Mouse (Mus musculus): ENCODE data around the gene Cmtm4. TPM values are rescaled to one million over a fixed set of nuclear protein-coding genes. Genes with fewer than 3 reads are reported as not detected.
A peak's percentile ranks its signal among the peaks of the same experiment; 100 is the strongest.
"Not testable (repeated sequence)": the region's sequence is repeated elsewhere in the genome, so short reads cannot be mapped to it uniquely, and the experiment has no call there.

The Cmtm4 gene
- total RNA-seq, 2 experiments from 2014 or later, result 67.5 to 72.2 TPM

DNA sequence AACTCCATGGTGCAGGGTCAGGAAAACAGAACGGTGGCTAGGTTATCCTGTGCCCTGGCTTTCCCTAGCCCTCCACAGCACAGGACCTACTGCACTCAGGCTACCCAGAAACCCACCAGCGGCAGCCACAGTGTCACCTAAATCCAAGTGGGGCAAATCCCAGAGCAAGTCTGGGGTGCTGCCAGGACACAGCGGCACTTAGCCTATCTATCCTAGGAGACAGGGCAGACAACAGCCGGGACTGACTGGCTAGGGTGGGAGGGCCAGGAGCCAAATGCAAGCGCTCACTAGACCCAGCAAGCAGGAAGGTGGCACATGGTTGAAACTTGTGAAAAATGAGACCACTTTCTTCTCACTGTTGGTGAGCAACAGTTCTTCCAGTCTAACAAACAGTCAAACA is 46.6 kb downstream of the Cmtm4 start:
- no peak for DNase-seq (ENCODE audit: extremely low spot score in 1 of 2, low spot score in 2 of 2)
- intact Hi-C loops (cut with DNase I), result loop anchor here (5.0 to 10.0 kb wide), 2 partner anchors 204 to 218 kb away; no protein-coding TSS in a partner anchor

DNA sequence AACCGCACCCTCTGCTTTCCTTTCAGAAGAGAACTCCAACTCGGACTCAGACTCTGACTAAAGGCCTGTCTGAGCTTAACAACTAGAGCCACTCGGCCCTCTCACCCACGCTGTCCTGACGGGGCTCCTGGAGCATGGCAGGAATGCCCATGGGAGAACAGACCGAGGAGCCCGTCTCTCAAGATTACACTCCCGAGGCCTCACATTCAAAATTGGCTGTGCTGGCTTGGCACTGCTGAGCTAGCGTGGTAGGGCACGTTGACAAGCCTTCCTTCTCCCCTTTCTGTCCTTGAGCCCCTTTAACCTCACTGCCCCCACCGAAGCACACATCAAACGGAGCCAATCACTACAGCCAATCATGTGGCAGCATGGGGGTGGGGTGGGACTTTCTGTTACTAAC is 48.9 kb downstream of the Cmtm4 start:
- intact Hi-C loops (cut with DNase I), result loop anchor here (5.0 to 10.0 kb wide), 2 partner anchors 202 to 221 kb away; no protein-coding TSS in a partner anchor
- no peak for DNase-seq (ENCODE audit: extremely low spot score in 1 of 2, low spot score in 2 of 2)

GRCm38 (mm10) chr8:104344622-104345021 is 51.0 kb downstream of the Cmtm4 start:
- intact Hi-C loops (cut with DNase I), result loop anchor here (5.0 to 10.0 kb wide), 4 partner anchors 92 to 223 kb away; partner anchors contain the start of genes Cklf and Terb1
- DNase-seq (ENCODE audit: extremely low spot score in 1 of 2, low spot score in 2 of 2), result no peak

- DNase-seq (ENCODE audit: extremely low spot score in 1 of 2, low spot score in 2 of 2), result peak; percentile 61 to 89
- intact Hi-C loops (cut with DNase I), result loop anchor here (2.0 to 10.0 kb wide), 4 partner anchors 92 to 199 kb away; partner anchors contain the start of genes Cklf, Dync1li2 and Terb1
These were observed 51.6 kb downstream of the Cmtm4 start for GRCm38 (mm10) chr8:104343957-104344356.

DNA sequence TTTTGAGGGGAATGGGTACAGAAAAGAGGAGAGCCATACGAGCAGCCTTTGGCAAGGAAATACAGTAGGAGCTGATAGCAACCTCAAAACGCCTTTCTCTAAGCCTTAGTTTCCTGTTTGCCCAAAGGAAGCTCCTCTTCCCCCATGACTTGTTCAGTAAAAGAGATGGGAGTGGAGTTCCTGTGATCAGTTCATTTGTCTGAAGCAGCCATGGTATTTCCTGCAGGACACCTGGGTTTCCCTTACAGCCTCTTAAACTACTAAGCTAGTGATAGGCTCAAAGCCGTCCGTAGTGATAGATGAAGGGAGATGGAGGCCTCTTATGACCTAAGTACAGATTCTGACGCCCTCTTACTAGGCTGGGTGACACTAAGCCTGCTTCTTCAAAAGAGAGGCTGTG is 53.2 kb downstream of the Cmtm4 start:
- intact Hi-C loops (cut with DNase I), result loop anchor here (2.0 to 10.0 kb wide), 4 partner anchors 90 to 198 kb away; partner anchors contain the start of genes Cklf, Dync1li2 and Terb1
- no peak for DNase-seq (ENCODE audit: extremely low spot score in 1 of 2, low spot score in 2 of 2)

- no peak for DNase-seq (ENCODE audit: extremely low spot score in 1 of 2, low spot score in 2 of 2)
- intact Hi-C loops (cut with DNase I), result loop anchor here (2.0 to 10.0 kb wide), 4 partner anchors 89 to 197 kb away; partner anchors contain the start of genes Cklf, Dync1li2 and Terb1
These were observed 53.9 kb downstream of the Cmtm4 start for GRCm38 (mm10) chr8:104341678-104342077.

DNA sequence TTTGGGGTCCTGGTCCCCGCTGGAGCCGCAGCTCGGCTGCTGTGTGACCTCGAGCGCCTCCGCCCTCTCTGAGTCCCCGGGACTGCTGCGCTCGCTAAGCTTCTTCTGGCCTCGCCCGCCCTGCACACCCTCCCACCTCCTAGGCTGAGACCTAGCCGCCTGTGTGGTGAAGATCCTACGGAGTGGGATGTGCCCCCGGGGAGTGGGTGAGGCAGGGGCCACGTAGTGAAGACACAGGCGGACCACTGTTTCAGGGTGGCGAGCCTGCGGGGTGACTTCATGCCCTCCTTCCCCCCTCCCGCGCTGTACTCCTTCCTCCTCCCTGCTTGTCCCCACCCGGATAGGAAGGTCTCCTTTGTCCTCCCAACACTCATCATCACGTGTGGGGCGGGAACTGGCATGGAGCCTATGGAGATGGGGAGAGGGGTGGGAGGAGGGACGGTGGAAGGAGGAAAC is 54.5 kb downstream of the Cmtm4 start:
- intact Hi-C loops (cut with DNase I), result loop anchor here (5.0 to 10.0 kb wide), 3 partner anchors 89 to 196 kb away; partner anchors contain the start of genes Cklf and Terb1
- DNase-seq (ENCODE audit: extremely low spot score in 1 of 2, low spot score in 2 of 2), result peak in 1 of 2 experiments; percentile 88

DNA sequence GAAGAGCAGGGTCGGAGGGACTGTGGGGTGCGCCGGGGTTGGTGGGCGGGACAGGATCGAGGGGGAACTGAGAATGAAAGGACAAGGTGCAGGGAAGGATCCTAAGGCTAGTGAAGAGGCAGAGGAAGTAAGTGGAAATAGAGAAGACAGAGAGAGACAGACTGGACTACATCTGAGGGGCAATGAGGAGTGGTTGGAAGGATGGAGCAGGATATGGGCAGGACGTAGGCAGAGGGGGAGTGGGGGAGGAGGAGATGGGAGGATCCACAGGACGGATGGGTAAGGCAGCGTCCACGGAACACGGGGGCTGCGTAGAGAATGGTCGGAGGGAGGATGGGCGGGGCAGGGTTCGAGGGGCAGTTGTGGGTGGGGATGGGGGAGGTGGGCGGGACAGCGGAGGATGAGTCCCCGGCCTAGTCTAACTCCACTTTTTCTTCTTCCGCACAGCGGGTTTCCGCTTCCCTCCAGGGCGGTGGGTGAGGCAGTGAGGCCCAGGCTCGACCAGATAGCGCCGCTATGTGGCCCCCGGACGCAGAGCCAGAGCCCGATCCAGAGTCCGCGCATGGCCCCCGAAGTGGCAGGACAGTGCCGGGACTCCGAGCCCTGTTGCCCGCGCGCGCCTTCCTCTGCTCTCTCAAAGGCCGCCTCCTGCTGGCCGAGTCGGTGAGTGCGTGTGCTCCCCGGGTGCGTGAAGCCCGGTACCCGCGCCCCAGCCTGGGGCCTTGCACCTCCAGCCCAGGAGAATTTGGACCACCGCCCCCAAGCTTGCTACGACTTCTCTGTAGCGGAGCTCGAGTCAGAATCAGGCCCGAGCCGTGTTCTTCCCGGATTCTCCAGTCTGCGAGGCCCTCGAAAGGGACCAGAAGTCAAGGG is 55.1 kb downstream of the Cmtm4 start:
- intact Hi-C loops (cut with DNase I), result loop anchor here (5.0 to 10.0 kb wide), 3 partner anchors 88 to 196 kb away; partner anchors contain the start of genes Cklf and Terb1
- peak; percentile 63 to 90 for DNase-seq (ENCODE audit: extremely low spot score in 1 of 2, low spot score in 2 of 2)

DNA sequence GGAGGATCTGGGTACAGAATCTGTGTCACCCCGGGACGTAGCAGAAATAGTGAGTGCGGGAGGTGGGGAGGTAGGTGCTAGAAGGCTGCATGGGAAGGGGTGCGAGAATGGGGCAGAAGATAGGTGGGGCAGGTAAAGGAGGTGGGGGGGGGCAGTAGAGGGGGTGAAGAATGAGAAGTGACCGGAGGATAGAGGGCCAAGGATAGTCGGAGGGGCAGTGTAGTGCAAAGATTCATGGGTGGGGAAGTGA is 55.7 kb downstream of the Cmtm4 start:
- intact Hi-C loops (cut with DNase I), result loop anchor here (5.0 to 10.0 kb wide), 3 partner anchors 88 to 195 kb away; partner anchors contain the start of genes Cklf and Terb1

DNA sequence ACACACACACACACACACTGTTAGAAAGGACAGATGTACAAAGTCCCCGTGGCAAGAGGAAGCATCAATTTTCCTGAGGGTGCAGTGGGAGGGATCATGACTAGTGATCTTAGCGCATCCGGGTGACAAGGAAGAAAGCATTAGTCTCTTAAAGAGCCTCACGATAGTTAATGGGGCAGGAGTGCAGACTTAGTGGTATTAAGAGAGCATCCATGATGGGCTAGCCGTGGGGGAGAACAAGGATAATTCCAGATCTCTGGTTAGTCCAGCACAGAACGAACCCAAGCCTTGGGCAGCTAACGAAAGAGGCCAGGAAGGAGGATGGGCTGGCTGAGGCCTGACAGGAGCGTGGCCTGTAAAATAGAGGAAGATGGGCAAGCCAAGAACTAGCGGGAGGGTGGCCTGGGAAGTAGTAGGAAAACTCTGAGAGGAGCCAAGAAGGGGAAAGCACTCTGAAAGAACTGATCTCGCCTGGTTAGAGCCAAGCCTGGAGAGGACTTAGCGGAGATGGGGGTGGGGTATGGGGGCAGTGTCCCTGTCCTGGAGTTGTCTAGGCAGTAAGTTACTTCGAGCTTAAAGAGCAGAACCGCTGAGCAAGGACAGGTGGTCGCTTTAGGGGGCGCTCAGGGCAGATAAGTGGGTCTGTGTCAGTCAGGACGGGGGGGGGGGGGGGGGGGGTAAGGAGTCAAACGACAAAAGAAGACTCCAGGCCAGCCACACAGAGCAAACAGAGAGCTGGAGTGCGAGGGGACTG is 56.2 kb downstream of the Cmtm4 start, which contains the start of gene Cmtm3:
TSS of gene Cmtm3 (plus strand) at position 182 of the 754 bp plus-strand sequence.
- peak in 1 of 2 experiments; percentile 53 for DNase-seq (ENCODE audit: extremely low spot score in 1 of 2, low spot score in 2 of 2)
- intact Hi-C loops (cut with DNase I), result no loop called here

More for the DNA sequence above, 55.7 kb downstream of the Cmtm4 start:
- no peak for DNase-seq (ENCODE audit: extremely low spot score in 1 of 2, low spot score in 2 of 2)

DNA sequence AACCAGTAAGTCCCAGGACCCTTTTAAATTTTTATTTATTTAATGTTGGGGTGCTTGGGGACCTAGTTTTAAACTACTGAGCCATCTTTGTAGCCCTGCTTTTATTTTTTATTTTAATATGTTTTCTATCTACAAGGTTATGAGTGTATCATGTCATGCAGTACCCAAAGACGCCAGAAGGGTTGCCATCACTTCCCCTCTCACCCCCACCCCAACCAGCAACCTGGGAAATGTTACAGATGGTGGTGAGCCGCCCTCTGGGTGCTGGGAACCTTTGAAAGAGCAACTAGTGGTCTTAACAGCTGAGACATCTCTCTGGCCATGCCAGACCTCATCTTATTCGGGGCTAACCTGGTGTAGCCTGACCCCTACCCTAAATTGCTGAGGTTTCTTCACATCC is 57.7 kb downstream of the Cmtm4 start:
- intact Hi-C loops (cut with DNase I), result no loop called here
- no peak for DNase-seq (ENCODE audit: extremely low spot score in 1 of 2, low spot score in 2 of 2)

DNA sequence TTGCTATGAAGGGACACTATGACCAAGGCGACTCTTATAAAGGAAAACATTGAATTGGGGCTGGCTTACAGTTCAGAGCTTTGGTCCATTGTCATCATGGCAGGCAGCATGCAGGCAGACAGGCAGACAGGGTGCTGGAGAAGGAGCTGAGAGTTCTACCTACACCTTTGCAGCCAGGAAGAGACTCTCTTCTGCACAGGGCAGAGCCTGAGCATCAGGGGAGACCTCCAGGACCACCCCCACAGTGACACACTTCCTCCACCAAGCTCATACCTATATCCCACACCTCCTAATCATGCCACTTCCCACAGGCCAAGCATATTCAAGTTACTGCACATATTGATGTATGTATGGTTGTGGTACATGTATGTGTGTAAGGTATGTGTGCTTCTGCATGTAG is 58.8 kb downstream of the Cmtm4 start:
- DNase-seq (ENCODE audit: extremely low spot score in 1 of 2, low spot score in 2 of 2), result no peak
- intact Hi-C loops (cut with DNase I), result no loop called here

DNA sequence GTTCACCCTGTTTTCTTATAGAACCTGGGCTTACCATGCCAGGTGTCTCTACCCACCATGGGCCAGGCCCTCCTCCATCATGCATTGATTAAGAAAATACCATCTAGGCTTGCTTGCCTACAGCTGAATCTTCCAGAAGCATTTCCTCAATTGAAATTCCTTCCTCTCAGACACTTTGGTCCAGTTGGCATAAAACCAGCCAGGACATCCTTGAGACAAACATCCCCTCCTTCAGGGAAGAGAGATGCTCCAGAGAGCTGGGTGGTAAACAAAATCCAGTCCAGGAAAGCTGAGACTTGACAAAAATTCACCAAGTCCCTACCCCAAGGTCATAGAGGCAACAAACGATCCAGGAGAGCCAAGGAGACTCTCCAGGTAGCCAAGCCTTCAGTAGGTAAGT is 61.4 kb downstream of the Cmtm4 start:
- intact Hi-C loops (cut with DNase I), result no loop called here
- no peak for DNase-seq (ENCODE audit: extremely low spot score in 1 of 2, low spot score in 2 of 2)

- DNase-seq (ENCODE audit: extremely low spot score in 1 of 2, low spot score in 2 of 2), result no peak
- intact Hi-C loops (cut with DNase I), result no loop called here
These were observed 61.8 kb downstream of the Cmtm4 start for GRCm38 (mm10) chr8:104333786-104334185.

GRCm38 (mm10) chr8:104332665-104333631 is 62.7 kb downstream of the Cmtm4 start:
- no peak for DNase-seq (ENCODE audit: extremely low spot score in 1 of 2, low spot score in 2 of 2)
- intact Hi-C loops (cut with DNase I), result no loop called here

- DNase-seq (ENCODE audit: extremely low spot score in 1 of 2, low spot score in 2 of 2); intact Hi-C loops (cut with DNase I): not testable (repeated sequence)
These were observed 73.7 kb downstream of the Cmtm4 start, which contains the start of gene Cmtm2b for GRCm38 (mm10) chr8:104321930-104322329. Cmtm2b (plus strand) TSS chr8:104322230.

GRCm38 (mm10) chr8:104321267-104321666 is 74.3 kb downstream of the Cmtm4 start, which contains the start of gene Gm11020:
Gm11020 (plus strand) TSS chr8:104321567.
- intact Hi-C loops (cut with DNase I); DNase-seq (ENCODE audit: extremely low spot score in 1 of 2, low spot score in 2 of 2): not testable (repeated sequence)

DNA sequence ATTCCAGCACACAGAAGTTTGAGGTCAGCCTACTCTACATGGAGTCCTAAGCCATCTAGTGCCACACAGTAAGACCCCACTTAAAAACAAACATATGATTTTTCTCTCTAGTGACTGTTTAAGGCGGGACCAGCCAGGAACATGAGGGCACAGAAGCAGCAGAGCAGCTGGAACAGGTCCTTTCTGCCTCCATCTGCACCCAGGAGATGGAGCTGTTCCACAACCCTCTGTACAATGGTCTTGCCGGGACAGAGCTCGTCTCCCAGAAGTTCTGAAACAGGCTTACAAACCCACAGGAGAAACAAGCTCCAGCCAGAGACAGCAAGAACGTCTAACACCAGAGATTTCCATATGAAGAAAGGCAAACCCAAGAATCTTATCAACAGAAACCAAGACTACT is 82.3 kb downstream of the Cmtm4 start:
- intact Hi-C loops (cut with DNase I), result no loop called here

More for the DNA sequence above, 82.3 kb downstream of the Cmtm4 start:
- peak in 1 of 2 experiments; percentile 30 for DNase-seq (ENCODE audit: extremely low spot score in 1 of 2, low spot score in 2 of 2)

Data from left cerebral cortex, postnatal 10 days (tissue).